Mouse (Mus musculus): Measurements from ENCODE around the gene Dlst. TPM values are rescaled to one million over a fixed set of nuclear protein-coding genes. Genes with fewer than 3 reads are reported as not detected.

Dlst gene
- total RNA-seq, 2 experiments from 2014 or later: 141 to 147 TPM

DNA sequence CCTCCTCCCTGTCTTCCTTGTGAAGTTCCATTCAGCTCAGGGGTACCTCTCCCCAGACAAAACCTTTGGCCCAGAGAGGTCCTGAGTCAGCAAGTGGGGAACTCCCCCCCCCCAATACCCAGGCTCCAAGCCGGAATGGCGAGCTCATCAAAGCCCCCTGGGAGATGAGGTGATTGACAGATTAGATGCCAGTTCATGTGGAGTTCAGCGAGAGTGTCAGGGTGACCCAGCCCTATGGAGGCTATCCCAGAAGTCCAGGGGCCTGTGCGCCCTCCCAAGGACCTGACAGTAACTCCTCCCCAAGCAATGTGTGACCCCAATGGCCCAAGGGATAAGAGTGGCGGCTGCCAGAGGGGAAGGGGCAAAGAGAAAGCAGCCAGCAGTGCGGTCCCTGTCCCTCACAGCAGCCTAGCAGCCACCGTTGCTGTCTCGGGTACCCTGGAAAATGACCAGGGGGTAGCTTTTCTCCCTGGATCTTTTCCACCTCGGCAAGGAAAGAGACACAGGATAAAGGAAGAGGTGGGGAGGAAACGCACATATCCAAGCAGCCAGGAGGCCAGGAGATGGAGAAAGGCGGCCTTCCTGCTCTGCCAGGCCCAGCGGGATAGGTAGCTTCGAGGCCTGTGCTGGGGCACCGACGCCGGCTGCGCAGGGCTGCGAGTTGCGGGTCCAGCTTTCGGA is 39.8 kb downstream of the Dlst start:
- no peak for DNase-seq (ENCODE audit: low spot score in 2 of 2)

DNA sequence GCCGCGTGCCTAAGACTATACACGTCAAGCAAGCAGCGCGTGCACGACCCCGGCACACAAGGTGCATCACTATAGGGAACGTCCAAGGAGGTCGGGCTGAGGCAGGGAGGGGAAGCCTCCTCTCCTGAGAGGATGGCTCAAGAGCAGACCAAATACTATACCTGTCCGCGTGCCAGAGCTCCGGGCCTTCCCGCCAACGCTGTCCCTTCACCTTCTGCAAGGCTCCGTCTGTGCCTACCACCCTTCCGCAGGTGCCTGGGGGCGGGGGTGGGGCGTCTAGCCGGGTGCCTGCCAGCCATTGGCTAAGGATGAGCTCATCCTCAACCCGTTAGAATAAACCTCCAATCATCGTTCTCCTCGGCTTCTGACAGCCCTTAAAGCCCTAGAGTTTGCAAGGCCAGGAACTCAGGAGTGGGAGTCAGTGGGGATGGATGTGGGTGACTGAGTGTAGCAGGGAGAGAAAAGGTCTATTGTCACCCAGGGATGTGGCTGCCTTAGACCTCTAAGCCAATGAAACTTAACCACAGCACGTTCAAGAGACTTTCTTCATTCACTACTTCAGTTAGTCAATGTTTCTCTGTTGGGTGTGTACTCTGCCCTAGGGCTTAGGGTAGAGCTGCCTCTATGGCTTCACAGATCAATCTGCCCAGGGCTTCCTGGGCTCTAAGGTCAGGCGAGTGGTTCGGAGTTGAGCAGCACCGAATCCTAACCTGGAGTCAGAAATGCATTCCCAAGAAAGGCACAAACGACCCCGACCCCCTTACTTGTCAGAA is 40.6 kb downstream of the Dlst start, which contains the start of gene Rps6kl1:
Gene Rps6kl1, minus strand, starts transcription at position 263 of the 773 bp plus-strand sequence.
- DNase-seq (ENCODE audit: low spot score in 2 of 2): peak; percentile 77 to 87

- no peak for DNase-seq (ENCODE audit: low spot score in 2 of 2)
Observed at GRCm38 (mm10) chr12:85153011-85153410, 42.4 kb downstream of the Dlst start.

DNA sequence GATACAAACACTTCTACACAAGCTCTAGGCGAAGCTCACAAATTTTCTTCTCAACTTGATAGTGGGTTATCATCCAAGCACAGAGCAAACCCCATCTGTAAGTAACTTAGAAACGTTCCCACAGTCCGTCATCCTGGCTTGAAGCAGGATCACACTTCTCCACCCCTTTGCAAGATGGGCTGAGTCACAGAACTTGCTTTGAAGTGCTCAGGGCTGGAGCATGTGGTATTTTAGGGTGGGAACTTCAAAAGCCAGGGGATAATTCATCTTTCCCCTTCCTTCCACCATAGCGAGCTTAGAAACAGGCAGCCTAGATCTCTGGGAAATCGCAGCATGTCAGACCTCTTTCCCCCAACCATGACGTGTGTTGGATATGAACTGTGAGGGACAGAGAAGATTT is 45.7 kb downstream of the Dlst start:
- no peak for DNase-seq (ENCODE audit: low spot score in 2 of 2)

DNA sequence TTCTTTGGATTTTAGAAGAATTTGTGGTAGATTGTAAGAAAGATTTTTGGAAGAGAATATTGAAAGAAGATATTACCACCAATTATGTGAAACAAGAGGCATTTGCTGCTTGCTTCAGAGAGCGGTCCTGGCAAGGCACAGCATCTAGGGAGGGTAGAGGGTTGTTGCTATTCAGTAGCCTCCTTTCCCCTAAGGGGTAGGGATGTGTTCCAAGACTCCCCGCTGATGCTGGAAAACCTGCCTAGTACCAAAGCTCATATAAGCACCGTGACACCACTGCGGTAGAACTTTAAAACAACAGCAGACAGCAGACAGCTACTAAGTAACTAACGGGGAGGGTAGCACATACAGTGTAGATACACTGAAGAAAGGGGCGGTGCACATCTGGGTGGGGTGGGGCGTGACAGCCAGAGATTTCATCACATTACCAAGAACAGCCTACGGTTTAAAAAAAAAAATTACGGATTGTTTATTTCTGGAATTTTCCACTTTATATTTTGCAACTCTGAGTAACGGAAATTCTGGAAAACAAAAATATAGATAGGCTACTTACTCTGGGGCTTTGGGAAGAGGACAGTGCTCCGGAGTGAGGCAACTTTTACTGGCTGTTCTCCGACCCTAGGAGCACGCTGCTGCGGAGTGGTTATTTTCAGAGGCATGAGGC is 47.3 kb downstream of the Dlst start:
- DNase-seq (ENCODE audit: low spot score in 2 of 2): no peak

DNA sequence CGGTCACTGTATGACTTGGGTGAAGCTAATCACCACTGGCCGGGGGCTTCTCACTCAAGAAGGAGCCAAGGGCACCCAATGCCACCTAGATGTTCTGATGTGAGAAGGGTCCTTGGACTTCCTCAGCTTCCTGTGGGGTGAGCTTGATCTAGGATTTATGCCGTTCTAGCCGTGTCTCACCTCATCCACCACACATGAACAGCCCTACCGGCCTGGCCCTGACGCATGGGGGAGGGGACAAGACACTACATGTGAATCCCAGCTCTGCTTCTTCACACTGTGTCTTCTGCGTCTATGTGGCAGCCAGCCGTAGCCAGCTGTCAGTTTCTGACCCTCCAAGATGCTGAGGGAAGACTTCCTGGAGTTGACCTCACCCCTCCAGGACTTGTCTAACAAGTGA is 48.2 kb downstream of the Dlst start:
- no peak for DNase-seq (ENCODE audit: low spot score in 2 of 2)

DNA sequence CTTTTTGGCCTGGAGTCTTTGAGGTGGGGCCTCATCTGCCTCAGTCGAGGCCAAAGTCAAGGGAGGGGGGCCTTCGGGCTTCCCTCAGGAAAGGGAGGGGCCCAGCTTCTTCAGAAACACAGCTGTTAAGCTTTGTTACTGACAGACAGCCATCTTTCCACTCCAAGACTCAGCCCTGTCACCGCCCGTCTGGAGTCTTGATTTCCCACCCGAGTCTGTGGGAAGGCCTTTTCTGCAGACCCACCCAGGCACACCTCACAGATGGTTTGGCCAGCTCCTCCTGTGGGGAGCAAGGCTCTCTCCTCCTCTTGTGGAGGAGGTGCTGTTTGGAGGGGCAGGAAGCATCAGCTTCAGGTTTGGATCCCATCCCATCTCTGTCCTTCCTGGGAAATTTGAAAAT is 49.0 kb downstream of the Dlst start:
- DNase-seq (ENCODE audit: low spot score in 2 of 2): no peak

DNA sequence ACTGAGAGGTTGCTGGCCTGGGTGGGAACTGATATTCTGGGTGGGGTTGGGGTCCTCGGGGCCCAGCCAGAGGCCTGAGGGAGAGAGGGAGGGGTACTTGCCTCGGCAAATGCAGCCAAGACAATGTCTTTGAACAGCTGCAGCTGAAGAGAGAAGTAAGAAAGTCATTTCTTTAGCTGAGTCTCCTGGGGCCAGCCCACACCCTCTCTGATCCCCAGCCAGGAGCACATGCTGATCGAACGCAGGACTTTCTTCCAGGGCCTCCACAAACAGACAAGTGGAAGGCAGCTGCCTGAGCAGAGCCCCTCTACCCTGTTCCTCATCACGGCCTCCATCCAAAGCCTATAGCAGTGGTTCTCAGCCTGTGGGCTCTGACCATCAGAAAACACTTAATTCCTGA is 54.4 kb downstream of the Dlst start:
- DNase-seq (ENCODE audit: low spot score in 2 of 2): no peak

DNA sequence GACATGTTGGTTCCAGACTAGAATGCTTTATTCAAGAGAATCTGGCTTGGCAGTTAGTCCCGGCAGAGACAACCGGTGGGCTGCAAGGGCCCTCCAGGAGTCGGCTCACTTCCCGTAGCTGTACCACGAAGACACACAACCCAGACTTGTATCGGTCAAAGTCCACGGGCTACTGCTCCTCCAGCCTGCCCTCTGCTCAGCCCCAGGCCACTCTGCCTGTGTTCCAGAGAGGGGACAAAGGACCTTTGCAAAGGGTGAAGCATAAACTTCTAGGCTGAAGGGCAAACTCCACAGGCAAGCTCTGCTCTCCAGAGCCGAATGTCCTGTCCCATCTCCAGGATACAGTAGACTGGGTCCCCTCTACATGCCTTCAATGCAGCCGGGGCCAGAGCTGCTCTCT is 56.0 kb downstream of the Dlst start:
- no peak for DNase-seq (ENCODE audit: low spot score in 2 of 2)

DNA sequence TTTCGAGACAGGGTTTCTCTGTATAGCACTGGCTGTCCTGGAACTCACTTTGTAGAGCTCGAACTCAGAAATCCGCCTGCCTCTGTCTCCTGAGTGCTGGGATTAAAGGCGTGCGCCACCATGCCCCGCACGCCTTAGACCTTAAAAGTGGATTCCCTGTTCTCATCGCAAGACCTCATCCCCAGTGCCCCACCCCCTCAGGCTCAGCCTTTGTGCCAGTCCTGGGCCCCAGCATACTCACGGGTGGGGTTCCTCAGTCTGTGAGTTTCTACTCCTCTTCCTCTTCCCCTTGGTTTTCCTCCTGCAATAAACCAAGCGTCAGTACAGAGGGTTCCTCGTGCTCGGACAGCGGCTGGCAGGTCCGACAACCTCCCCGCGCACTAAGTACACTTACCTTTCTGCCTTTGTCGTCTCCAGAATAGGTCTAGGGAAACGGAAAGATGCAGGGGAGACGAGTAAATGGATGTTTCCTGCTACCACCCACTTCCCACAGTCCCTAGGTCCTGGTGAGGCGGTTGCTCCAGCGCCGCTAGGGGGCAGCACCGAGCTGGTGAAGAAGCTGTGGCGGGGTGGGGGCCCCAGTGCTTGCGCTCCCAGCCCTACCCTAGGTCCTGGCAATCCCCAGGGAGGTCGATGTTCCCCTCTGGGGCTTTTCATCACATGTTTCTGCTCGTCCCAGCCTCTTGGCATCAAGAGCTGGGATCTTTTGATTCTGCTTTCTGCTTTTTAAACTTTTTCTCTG is 58.7 kb downstream of the Dlst start:
- peak; percentile 71 to 86 for DNase-seq (ENCODE audit: low spot score in 2 of 2)

- no peak for DNase-seq (ENCODE audit: low spot score in 2 of 2)
Observed at GRCm38 (mm10) chr12:85169877-85170276, 59.2 kb downstream of the Dlst start.

DNA sequence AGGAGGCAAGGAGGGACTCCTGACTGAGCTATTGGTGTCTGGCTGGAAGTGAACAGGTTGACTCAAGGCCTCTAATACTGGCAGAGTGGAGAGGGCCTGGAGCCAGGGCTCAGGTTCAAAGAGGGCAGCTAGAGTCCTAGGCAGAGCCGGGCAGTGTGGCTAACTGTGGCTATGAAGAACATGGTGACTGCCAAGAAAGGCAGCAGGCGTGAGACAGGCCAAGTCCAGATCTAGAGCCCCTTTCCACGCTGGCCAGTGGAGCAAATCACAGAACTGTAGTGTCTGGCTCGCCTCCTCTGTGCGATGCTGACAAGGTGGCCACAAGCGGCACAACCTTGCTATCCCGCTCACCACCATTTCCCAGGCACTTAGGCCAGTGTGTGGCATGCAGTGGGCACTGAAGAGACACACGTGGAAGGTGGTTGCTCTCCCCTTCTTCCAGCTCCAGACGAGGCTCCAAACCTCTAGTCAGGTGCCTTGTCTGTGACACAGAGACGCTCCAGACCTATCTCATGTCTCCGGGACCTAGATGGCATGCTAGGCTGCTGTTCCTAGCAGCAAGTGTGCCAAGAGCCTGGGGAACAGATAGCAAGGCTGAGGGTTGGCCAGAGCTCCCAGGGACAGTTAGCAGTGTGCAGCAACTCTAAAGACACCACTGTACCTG is 59.8 kb downstream of the Dlst start:
- no peak for DNase-seq (ENCODE audit: low spot score in 2 of 2)

DNA sequence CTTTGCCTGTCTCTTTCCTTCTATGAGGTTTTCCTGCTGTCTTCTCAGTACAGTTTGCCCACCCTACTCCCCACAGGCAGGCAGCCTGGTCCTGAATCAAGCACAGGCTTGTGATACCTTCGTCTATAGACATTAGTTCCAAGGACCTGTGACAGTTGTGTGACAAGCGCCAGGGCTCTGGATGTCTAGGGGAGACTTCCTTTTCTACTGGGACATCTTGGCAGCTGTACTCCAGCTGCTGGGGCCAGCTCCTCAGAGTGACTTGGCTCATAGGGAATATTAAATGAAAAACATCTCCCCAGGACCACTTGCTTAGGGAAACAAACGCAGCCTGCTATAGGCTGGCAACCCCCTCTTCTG is 60.3 kb downstream of the Dlst start:
- DNase-seq (ENCODE audit: low spot score in 2 of 2): no peak

- DNase-seq (ENCODE audit: low spot score in 2 of 2): no peak
Observed at GRCm38 (mm10) chr12:85174016-85174415, 63.4 kb downstream of the Dlst start.

DNA sequence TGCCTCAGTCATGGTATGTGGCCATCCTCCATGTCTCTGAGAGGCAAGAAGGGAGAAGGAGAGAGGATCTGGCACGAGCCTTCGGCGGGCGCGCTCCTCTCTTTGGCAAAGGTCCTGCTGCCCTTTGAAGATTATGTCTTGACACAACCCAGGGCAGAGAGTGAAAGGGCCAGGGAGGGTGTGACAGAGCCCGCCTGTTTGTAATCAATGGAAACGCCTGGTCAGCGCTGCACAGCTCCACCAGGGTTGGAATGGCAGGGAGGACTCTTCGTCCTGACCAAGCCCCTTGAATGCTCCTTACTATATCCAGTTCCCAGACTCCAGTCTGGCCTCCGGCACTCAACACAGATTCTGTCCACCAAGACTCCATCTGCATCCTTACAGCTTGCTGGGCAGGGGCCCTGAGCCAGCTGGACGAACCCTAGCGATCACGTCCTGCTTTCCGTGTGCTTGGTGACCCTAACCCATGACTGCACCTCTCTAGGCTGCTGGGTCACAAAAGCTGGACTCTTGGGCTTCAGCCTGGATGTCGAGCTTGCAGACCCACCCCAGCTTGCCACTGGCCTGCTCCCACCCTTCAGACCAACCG is 64.5 kb downstream of the Dlst start:
- no peak for DNase-seq (ENCODE audit: low spot score in 2 of 2)

DNA sequence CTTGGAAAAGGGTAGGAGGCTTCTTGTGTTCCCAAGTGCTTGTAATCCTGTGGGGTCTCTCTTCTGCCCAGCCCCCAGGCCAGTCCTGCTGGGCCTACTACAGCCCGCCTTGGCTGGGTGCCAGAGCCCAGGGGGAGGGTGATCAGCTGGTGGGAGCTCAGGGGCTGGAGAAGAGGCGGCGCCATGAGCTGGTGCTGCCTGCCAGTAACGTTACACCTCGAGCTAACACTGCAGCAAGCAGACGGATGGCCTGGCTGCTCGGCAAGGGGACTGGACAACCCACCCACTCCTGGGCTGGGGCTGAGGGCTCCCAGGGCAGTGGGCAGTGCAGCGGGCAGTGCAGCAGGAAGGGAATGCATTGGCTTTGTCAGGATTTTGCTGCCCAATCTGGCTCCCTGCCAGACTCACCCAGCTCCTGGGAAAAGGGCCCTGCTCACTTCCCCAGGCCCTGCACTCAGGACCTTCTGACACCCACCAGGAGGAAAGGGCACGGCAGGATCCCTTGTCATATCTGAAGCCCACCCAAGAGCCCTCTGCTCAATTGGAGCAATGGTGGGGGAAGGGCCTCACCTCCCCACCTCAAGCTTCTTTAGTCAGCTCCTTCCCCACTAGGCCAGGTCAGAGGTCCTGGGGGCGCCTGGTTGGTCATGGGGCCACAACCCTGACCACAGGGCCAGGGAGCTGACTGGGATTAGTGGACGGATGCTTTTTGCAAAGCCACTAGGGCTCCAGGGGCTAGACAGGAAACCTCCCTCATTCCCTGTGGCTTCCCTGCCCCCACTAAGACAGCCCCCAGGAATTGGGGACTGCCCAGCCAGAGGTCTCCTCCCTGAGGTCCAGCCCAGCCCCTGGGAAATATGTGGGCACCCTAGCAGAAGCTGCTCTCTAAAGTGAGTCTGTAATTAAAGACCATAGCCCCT is 65.6 kb downstream of the Dlst start:
- no peak for DNase-seq (ENCODE audit: low spot score in 2 of 2)

DNA sequence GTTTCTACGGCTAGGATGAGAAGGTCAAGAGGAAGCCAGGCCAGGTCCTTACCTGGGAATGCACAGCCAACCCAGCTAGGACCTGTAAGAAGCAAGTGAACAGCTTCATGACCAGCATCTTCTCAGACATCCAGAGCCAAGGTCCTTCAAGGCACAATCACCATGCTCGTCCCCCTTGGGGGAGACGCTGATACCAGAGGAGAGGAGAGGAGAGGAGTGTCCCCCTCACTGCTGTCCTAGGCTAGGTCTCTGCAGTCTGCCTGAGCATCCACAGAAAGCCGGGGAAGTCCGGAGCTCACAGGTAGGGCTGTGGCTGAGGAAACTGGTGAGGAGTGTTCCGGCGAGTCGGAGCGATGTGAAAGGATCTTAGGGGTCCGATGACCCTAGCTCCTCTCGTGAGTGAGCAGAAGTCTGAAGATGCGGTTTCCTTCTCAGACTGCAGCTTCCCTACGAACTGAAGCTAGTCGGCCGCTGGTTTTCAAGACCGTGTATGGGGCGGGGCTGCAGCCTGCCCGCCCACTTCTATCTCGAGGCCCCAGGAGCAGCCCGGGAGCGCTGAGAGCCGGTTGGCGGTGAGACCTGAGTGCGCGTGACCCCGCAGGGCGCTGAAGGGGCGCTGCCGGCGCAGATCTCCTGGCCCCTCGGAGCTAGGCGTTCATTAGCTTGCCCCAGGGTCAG is 66.4 kb downstream of the Dlst start:
- no peak for DNase-seq (ENCODE audit: low spot score in 2 of 2)

DNA sequence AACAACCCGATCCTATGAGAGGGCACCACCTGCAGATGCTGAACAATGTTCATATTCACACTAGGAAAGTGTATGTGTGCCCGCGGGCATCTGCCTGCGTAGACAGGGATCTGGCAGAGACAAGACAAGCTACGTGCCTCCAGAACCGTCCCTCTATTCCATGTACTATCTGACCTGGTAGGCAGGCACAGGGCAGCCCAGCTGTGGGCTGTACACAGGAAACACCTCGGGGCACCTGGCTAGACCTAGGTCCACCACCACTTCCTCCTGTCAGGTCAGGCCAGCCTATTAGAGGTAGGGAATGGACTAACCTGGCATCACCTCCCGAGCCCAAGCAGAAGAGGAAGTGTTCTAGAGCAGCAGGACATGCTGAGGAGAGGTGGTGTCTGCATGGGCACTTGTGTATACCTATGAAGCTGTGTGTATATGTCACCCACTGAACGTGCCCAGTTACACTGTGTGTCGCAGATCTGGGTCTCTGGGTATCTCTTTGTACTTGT is 67.2 kb downstream of the Dlst start, which contains the start of gene Pgf:
Gene Pgf, minus strand, starts transcription at position 51 of the 500 bp plus-strand sequence.
- no peak for DNase-seq (ENCODE audit: low spot score in 2 of 2)

GRCm38 (mm10) chr12:85178294-85178693 is 67.7 kb downstream of the Dlst start:
- DNase-seq (ENCODE audit: low spot score in 2 of 2): no peak
